Mouse (Mus musculus) thymus, postnatal 10 days (tissue): ENCODE measurements around the gene Tmem80.

Experiments used
- DNase-seq, 2 experiments: peaks; one replicate each; pipeline ENCODE4 v3.0.0; 2021; ENCODE audit warnings: low spot score in 2 of 2

The Tmem80 gene

GRCm38 (mm10) chr7:141327469-141328372, at the start of gene Tmem80, which contains the start of gene Deaf1:
Tmem80 (plus strand) TSS chr7:141327739.
Deaf1 (minus strand) TSS chr7:141327690.
- DNase-seq: peak; percentile 96 to 98

GRCm38 (mm10) chr7:141278766-141279590, 48.6 kb upstream of the Tmem80 start, which contains the start of gene Sct:
Sct (minus strand) TSS chr7:141279133.
- DNase-seq: no peak

- DNase-seq: no peak
Observed at GRCm38 (mm10) chr7:141281442-141281841, 46.1 kb upstream of the Tmem80 start.

GRCm38 (mm10) chr7:141282756-141283155, 44.8 kb upstream of the Tmem80 start:
- no peak for DNase-seq

DNA sequence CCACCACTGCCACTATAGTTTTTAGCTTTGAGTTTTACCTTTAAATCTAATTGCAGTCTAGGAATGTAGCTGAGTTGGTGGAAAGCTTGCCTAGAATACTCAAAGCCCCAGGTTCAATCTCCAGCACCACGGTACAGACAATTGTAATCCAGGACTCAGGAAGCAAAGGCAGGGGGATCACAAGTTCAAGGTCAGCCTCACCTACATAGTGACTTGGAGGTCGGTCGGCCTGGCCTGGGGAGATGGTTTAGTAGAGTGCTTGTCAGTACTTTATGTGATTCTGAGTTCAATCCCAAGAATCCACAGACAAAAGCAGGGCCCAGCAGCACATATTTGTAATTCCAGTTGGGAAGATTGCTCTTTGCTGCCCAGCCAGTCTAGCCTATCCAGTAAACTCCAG, 39.5 kb upstream of the Tmem80 start:
- no peak for DNase-seq

DNA sequence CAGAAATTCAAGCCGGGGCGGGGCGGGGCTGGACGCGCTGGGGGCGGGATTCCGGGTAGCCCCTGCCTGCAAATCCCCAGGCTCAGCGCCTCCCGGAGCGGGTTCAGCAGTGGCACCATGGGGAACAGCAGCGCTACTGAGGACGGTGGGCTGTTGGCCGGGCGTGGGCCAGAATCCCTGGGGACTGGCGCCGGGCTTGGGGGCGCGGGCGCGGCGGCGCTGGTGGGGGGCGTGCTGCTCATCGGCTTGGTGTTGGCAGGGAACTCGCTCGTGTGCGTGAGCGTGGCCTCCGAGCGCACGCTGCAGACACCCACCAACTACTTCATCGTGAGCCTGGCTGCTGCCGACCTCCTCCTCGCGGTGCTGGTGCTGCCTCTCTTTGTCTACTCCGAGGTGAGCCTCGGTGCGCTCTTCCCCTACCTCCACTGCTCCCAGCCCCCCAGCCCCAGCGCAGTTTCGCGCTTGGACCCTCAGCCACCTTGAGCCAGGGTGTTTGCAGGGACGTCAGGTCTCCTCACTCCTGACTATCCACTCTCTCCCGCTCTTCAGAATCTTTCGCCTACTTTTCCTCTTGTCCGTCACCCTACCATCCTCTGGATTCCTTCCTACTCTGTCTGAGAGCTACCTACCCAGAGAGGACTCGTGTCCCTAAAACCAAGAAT, 35.5 kb upstream of the Tmem80 start, which contains the start of gene Drd4:
Gene Drd4 (plus strand): TSS at position 86 of the 662 bp plus-strand sequence.
- DNase-seq: no peak

DNA sequence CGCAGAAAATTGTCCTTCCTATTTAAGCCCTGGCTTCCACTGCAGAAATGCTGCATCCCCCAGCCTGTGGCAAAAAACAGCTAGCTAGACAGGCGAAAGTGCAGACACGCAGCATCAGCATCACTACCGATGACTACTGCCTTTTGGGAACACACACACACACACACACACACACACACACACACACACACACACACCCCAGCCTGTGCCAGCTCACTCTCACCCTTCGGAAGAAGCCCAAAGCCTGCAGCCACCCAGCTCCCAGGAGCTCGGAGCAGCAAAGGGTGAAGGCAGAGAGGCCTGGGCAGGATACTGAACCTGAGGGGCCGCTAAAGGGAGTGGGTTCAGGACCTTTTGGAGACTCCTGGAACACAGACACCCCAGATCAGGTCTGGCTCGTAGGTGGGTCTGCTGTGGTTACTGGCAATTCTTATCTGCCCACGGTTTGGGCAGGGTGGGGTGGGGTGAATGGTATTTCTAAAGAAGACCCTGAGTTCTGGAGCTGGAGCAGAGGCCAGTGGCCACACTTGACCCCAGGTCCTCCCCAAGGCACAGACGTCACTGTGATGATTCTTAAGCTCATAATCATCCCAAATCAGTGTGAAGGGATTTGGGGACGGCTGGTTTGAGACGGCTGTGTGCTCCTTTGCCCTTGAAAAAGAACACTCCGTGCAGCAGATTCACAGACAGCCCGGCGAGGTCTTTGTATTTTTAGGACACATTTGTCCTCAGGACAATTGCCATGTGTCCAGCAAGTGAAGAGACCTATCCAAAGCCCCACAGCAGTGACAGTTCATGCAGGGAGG, 34.8 kb upstream of the Tmem80 start:
- no peak for DNase-seq

- DNase-seq: no peak
Observed at GRCm38 (mm10) chr7:141293852-141294471, 33.6 kb upstream of the Tmem80 start.

GRCm38 (mm10) chr7:141294479-141294878, 33.1 kb upstream of the Tmem80 start:
- DNase-seq: no peak

DNA sequence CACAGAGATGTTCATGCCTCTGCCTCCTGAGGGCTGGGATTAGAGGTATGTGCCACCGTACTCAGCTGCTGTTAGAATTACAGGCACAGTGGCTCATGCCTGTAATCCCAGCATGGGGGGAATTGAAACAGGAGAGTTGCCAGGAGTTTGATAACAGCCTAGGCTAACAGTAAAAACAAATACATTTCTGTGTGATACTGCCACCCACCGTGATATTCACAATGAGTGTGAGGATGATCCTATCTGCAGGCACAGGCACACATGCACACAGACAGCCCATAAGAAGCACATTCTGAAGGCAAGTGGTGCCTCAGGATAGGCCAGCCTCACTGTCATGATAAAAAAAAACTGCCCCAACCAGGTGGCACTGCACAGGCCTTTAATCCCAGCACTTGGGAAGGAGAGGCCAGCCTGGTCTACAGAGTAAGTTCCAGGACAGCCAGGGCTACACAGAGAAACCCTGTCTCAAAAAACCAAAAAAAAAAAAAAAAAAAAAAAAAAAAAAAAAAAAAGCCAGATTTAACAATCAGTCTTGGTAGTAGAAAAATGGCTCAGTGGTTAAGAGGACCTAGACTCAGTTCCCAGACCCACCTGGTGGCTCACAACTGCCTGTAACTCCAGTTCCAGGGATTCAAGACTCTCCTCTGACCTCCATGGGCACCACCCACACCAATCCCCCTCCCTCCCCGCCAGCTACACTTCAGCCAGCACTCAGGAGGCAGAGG, 29.5 kb upstream of the Tmem80 start:
- no peak for DNase-seq

GRCm38 (mm10) chr7:141299175-141299574, 28.4 kb upstream of the Tmem80 start:
- DNase-seq: no peak

DNA sequence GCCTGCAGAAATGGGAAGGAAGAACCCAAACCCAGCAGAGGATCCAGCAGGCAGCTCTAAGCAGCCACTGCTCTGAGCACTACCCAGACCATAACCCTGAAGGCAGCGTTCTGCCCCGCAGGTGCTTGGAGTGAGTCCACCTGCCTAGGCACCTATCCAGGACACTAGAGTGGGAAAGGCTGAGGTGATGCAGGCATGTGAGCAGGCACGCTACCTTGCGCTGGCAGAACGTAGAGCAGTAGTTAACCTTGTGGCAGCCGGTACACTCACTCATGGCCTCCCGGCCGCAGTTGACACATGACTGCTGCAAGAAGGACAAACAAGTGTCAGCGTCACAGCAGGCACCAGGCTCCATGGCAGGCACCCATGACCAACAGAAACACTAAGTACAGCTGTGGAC, 26.2 kb upstream of the Tmem80 start:
- DNase-seq: no peak

DNA sequence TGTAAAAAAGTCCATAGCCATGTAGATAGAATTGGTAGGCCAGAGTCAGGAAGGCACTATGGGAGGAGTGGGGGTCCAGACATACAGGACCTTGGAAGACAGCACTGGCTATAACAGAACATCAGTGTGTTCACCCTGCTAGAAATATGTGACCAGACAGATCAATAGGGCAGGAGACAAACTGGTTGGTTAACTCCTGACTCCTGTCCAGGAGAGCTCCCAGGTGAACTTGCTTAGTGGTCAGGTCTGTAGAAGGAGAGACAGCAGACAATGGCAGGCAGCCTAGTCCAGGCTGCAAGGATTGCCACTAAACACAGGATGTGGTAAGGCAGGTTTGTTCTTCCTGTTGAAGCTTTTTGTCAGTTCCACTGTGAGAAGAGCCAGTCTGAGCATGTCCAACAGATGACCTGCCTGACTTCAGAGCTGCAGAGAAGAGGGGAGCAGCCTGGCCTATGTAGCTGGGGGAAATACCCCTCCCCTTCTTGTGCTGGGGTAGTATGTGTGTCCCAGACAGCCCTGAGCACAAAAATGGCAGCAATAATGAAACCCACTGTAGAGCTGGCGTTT, 24.8 kb upstream of the Tmem80 start:
- peak; percentile 18 to 44 for DNase-seq

DNA sequence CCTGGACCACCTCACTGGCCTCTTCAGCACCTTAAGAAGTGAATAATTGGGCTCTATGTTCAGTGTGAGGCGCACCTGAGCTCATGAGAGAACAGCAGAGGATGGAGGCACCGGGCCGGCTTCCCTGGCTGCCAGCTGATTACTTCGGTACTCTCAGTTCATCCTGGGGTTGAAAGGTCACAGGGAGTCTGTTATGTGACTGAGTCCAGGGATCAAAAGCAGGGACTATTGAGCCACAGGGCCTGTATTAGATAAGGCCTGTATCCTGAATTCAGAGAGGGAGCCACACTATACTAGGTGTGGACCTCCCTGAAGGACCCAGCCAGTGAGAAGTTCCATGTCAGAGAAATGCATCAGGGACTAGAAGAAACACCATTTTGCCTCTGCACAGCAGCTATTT, 23.0 kb upstream of the Tmem80 start:
- DNase-seq: no peak

- DNase-seq: no peak
Observed at GRCm38 (mm10) chr7:141314416-141314815, 13.1 kb upstream of the Tmem80 start.

DNA sequence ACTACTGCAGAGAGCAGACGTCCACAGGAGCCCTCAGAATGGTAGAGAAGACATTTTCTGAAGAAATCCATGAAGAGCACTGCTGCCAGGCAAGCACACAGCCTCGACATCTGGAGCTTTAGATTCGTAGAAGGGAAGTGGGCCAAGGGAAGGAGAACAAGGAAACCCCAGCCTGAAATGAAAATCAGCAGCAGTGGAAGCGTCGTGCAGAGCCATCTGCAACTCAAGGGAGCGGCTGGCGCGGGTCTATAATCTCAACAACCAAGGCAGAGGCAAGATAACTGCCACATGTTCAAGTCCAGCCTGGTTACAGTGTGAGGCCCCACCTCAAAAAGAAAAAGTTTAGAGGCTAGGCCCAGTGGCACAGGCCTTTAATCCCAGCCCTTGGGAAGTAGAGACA, 12.5 kb upstream of the Tmem80 start:
- DNase-seq: no peak

DNA sequence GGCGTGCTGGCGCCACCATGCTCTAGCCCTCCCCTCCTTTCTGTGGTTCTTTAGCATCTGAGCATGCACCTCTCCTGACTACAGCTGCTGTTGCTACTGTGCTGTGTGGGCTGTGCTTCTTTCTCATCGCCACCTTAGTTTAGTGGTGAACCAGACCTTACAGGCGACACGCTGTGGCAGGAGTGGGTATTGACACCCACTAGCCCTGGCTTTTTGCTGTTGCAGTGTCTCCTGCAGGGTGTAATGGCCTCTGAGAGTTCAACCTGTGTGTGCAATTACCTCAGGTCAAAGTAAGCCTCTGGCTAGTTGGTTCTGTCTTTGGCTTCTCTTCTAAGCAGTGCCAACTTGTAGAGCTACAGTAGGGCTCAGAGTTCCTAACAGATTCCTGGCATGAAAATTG, 11.6 kb upstream of the Tmem80 start:
- peak; percentile 39 to 60 for DNase-seq

GRCm38 (mm10) chr7:141317619-141318132, 9.9 kb upstream of the Tmem80 start:
- DNase-seq: no peak

GRCm38 (mm10) chr7:141319446-141319845, 8.1 kb upstream of the Tmem80 start:
- DNase-seq: no peak
